Mouse (Mus musculus): Measurements from ENCODE around the gene Pdcd1lg2. TPM values are rescaled to one million over a fixed set of nuclear protein-coding genes. Genes with fewer than 3 reads are reported as not detected.

Pdcd1lg2 gene
- total RNA-seq, 2 experiments from 2014 or later = not detected

DNA sequence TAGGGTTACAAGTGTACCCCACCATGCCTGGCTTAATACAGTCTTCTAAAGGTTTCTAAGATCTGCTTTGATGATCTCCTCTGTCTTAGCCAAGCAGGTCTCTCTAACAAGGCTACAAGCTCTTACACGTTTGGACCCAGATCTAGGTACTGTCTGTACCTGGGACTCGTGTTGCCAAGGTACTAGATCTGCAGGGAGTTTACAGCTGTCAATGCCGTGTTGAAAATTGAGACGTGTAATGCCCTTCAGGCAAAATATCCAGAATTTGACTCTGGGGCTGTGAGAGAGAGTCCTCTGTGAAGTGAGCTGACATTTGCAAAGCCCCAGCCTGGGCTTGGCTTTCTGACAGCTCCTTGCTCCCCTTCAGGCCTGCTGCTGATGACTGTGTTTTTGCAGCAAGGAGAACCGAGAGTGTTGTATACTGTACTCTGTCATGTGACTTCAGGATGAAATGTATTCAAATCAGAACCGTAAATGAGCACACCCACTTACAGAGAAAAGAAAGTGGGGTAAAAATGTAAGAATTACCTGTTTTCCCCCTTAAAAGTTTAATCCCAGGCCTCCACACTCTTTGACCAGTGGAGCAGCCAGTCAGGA is 85.4 kb downstream of the Pdcd1lg2 start:
- DNase-seq (ENCODE audit: low spot score in 2 of 2) = no peak

DNA sequence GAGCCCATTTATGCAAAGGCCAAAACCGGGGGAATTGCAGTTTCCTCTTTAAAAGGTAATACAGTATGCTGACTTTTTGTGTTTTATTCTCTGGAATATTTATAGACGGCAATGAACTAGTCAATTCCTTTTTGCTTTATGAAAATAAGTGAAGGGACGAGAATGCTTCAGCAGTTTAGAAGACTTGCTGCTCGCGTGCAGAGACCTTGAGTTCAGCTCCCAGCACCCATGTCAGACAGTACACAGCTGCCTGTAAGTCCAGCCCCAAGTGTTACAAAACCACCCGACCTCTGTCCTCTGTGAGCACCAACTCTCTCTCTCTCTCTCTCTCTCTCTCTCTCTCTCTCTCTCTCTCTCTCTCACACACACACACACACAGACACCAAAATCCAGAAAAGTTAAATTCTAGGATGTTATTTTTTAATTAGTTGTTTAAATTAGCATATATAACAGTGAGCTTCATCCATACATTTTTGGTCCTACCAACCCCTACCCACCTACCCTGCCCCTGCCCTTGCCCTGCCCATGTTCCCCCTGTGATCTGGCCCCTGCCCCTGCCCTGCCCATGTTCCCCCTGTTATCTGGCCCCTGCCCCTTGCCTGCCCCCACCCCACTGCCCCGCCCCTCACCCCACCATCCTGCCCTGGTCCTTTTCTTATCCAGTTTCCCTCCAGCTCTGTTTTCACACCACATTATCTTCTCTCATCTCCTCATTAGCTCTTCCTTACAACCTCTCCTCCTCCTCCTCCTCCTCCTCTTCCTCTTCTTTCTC is 86.3 kb downstream of the Pdcd1lg2 start:
- no peak for DNase-seq (ENCODE audit: low spot score in 2 of 2)

DNA sequence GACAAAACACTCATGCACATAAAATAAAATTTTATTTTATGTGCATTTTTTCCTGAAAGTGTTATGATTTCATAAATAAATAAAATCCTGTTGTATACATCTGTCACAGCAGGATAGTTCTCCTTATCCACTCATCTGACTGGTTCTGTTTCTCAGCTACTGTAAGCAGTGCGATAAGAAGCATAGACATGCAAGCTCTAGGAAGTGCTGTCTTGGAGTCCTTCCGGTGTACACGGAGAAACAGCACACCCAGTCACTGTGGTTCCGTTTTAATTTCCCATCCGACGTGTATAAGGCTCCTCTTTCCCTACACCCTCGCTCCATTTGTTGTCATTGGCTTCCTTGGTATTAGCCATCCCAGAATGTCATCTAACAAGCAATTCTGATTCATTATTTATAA is 87.2 kb downstream of the Pdcd1lg2 start:
- no peak for DNase-seq (ENCODE audit: low spot score in 2 of 2)

DNA sequence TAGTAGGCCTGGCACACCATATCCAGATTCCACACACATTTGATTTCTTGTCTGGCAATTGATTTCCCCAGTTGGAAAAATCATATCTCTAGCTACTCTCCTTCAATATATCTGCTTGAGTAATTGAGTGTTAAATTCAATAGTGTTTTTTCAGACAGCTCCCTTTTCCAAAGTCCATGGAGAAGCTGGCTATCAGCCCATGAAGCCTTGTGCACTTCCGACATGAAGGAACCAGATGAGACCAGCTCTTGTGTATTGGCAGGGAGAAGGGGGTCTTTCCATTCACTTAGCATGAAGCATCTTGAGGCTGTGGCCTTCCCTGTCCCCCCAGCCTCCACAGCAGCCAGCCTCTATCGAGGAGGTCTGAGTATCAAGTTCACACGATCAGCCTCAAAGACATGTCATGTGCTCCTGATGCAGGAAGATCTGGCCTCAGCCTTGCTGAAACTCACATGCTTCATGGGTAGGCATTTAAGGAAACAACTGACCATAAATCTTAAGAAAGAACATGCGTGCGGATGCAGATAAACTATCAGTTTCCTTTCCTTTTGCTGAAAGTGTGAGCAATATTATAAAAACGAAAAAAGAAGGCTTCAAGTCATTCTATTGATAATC is 88.2 kb downstream of the Pdcd1lg2 start:
- DNase-seq (ENCODE audit: low spot score in 2 of 2) = no peak

DNA sequence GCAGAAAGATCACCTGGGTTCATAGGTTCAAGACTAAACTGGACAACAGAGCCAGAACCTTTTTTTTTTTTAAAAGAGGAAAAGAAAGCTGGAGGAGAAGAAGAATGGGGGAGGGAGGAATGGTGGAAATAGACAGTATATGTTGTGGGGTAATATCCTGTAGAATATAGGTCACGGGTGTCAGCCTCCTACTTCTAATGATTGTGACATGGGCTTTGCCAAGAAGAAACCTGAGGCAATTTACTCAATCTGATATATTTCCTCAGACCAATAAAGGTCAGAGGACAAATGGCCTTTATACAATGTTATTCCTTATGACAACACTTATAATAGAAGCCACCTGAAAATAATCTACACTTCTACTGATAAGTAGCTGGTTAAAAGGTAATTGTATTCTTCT is 89.6 kb downstream of the Pdcd1lg2 start:
- DNase-seq (ENCODE audit: low spot score in 2 of 2) = no peak

DNA sequence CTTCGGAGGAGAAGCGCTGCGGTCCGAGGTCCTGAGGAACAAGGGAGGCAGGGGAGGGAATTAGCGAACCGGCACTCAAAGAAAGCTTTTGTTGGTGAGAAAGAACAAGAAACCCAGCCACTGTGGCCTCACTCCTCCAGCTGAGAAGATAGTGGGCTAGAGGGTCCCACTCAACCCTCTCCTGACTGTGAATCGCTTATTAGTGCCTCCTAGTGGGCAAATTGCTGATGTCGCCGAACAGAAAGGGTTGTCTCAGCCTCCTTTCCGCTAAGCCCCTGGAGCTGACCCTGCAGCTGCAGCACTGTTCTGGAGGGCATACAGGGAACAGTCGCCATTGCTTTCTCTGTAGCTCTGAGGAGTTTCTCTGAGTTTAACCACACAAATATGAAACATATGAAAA is 90.4 kb downstream of the Pdcd1lg2 start:
- peak in 1 of 2 experiments; percentile 26 for DNase-seq (ENCODE audit: low spot score in 2 of 2)

DNA sequence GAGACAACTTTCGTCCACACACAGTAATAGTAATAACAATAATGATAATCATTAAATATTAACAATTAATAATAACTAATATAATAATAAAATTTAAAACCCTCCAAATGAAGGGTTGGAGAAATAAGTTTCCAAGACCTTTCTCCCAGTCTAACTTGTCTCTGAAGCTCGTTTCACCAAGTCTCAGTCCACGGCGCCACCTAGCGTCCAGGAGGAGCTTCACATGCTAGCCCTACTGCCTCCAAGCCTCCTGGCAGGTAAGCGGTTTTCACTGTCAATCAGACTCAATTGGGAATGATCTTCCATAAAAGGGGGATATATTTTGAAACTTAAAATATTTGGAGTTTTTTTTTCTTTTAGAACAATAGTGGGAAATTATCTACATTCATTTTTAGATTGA is 90.8 kb downstream of the Pdcd1lg2 start:
- peak; percentile 65 to 77 for DNase-seq (ENCODE audit: low spot score in 2 of 2)

DNA sequence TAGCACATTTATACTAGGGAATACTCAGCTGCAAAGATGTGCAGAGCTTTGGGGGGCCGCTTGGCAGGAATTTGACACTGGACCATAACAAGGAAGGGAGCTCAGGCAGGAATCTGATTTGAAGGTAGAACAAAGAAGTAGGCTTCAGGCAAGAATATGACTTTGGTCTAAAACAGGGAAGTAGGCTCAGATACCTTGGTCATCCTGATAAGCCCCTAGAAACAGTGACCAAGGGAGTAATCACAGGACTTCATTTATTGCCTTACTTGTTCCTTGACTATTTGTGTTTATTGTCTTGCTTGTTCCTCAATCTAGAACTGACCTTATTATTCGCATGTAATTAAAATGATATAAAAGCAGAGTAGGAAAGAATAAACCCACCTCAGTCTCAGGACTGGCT is 93.4 kb downstream of the Pdcd1lg2 start:
- no peak for DNase-seq (ENCODE audit: low spot score in 2 of 2)

DNA sequence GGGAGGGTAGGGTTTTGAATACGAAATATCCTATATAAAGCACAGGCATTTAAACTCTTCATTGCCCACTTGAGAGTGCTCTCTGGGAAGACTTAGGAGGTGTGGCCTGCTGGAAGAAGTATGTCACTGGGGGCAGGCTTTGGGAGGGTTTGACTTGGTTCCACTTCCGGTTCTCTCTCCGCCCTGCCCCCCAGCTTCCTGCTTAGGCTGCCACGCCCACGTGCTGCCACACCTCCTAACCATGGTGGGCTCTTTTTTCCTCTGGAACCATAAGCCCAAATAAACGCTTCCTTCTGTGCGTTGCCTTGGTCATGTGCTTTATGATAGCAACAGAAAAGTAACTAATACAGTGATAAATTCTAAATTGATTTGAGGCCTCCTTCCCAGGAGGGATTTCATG is 94.9 kb downstream of the Pdcd1lg2 start:
- DNase-seq (ENCODE audit: low spot score in 2 of 2) = no peak

DNA sequence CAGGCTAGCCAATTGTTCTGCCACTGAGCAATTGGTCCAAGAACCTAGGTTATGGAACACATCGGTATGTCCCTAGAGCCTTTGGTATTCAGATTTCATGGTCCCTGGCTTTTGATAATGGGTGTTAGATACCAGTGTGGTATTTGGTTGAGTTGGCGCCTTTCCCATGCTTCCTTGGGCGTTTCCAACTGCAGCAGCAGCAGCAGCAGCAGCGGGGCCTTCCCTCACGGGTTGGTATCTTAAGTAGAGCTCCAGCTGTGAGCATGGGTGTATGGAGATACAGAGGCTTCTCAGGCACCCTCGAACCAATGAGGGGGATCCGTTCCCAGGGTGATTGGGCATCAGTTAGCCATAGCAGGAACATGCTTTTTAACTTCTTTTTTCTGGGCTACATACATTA is 97.5 kb downstream of the Pdcd1lg2 start:
- DNase-seq (ENCODE audit: low spot score in 2 of 2) = no peak

DNA sequence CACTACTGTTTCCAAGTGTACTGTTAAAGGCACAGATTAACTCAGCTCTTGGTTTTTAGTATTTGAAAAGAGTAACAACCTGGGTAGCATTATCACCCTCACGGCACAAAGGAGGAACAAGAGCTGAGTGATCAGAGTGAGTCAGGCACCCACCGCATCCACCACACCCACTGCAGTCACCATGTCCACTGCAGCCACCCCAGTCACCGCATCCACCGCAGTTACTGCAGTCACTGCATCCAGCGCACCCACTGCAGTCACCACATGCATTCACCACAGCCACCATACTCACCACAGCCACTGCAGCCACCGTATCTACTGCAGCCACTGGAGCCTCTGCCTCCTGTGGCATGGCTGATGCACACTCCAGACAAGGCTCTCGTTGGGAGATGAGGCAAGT is 99.1 kb downstream of the Pdcd1lg2 start:
- DNase-seq (ENCODE audit: low spot score in 2 of 2) = no peak

DNA sequence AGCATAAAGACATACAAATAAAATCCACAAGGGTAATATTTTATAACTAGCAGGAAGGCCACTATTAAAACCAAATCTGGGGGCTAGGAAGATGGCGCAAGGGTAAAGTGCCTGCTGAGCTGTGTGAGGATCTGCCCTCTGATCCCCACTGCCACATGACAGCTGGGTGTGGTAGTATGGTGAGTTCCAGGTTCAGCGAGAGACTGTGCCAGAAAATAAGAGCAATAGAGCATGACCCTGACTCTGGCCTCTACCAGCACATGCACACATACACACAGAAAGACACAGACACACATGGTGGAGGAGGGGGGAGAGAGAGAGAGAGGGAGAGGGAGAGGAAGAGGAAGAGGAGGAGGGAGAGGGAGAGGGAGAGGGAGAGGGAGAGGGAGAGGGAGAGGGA is 101.1 kb downstream of the Pdcd1lg2 start:
- no peak for DNase-seq (ENCODE audit: low spot score in 2 of 2)

DNA sequence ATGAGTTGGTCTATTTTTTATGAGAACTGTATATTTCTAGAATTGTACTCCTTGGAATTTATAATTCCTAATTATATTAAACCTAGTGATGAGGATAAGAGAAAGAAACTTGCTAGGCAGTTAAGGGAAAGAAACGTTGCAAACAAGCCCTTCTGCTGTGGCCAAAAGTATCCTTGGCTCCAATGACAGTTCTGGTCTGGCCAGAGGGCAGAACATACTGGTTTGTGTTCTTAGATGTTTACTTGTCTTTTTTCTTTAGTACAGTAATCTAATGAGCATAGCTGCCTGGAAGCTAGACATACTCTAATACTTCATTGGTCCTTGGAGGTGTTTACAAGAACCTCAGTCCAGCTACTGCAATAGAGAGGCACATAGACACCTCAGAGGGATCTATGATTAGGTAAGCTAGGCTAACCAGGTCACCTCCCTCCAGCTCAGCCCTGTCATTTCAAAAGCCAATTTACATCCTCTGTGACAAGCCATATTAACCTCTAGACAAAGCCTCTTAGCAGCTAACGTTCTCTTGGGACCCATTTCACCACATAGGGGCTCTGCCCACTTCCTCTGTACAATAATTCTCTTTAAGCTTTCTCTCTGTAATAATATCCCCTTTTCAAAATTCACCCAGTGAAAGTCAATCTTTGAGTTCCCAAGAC is 102.5 kb downstream of the Pdcd1lg2 start:
- DNase-seq (ENCODE audit: low spot score in 2 of 2) = no peak

DNA sequence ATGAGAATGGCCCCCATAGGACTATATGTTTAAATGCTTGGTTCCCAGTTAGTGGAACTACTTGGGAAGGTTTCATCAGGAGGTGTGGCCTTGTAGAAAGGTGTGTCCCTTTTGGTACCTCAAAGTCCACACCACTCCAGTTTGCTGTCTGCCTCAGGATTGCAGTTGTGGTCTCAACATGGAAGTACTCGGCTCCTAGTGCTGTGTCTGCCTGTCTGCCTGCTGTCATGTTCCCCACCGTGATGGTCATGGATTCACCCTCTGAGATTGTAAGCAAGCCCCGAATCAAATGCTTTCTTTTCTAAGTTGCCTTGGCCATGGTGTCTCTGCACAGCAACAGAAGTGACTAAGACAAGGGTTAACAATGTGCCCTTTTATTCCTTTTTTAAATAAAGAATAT is 103.4 kb downstream of the Pdcd1lg2 start:
- no peak for DNase-seq (ENCODE audit: low spot score in 2 of 2)

DNA sequence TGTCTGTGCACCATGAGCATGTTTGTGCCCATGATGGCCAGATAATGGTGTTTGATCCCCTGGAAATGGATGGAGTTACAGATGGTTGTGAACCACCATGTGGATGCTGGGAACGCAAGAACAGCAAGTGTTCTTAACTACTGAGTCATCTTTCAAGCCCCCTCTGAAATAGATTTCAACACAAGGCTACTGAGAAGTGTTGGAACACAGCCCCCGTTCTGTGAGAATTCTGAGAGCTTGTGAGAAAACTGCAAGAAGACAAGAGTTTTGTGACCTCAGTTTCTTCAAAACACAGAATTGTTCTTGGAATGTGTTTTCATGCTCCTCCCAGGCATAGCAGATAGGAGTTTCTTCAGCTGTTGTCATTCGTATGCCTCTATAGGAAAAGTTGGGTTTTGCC is 104.7 kb downstream of the Pdcd1lg2 start:
- DNase-seq (ENCODE audit: low spot score in 2 of 2) = no peak

DNA sequence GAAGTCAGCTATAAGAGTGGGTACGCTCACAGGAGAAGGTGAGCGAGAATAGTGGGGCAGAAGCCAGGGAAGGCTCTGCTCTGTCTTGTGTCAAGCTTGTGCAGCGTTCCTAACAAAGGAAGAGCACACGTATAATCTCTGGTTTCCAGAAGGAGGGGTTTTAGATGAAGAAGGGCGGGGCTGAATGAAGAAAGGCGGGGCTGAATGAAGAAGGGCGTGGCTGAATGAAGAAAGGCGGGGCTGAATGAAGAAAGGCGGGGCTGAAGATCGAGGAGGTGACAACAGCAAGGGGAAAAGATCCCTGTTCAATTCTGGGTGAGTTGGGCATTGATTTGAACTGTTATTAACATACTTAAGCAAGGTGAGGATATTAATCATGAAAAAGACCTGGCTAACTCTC is 105.3 kb downstream of the Pdcd1lg2 start:
- no peak for DNase-seq (ENCODE audit: low spot score in 2 of 2)

DNA sequence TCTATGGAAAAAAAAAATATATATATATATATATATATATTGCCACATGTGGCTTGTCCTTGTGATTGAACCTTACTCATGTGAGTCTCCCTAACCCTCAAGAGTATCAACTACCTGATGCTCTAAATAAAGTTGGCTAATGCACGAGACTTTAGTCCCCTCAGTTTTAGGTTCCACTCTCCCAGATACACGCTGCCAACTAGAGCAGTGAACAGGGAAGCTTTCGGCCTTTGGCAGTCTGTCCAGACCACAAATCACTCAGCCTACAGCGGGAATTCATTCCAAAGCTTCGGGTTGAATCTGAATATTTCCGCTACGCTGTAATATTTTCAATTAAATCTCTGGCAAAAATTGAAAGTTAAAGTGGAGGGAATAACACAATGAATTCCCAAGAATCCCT is 107.7 kb downstream of the Pdcd1lg2 start:
- DNase-seq (ENCODE audit: low spot score in 2 of 2) = no peak

DNA sequence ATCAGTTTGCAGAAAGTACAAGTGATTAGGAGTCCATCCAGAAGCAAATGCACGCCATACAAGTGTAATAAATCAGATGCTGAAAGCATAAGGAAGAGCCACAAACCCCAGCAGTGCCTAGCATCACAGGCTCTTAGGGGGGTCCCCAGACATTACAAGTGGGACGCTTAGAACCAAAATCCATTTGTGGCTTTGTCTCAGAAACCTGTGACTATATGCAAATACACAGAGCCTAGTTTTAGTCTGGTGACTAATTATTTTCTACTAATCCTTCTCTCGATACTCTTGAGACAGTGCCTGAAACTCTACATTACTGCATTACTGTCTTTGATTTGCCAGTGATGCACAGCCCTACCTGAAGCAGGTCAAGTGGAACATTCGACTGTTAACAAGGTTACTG is 108.2 kb downstream of the Pdcd1lg2 start:
- DNase-seq (ENCODE audit: low spot score in 2 of 2) = no peak

Measured in gastrocnemius, postnatal 4 days (tissue).